Mouse (Mus musculus) frontal cortex, postnatal 25 days (tissue): ENCODE data around the gene Filip1l.

Source experiments
- DNase-seq, 2 experiments: peaks; one replicate each; pipeline ENCODE4 v3.0.0; 2022; ENCODE audit warnings: low spot score in 2 of 2

Gene Filip1l

GRCm38 (mm10) chr16:57352751-57353150 is at the start of gene Filip1l:
Gene Filip1l, plus strand, starts transcription at chr16:57353093.
- DNase-seq, result no peak

GRCm38 (mm10) chr16:57303716-57304115 is 49.2 kb upstream of the Filip1l start:
- DNase-seq, result no peak

GRCm38 (mm10) chr16:57305463-57305862 is 47.4 kb upstream of the Filip1l start:
- DNase-seq, result no peak

GRCm38 (mm10) chr16:57312130-57312529 is 40.8 kb upstream of the Filip1l start:
- DNase-seq, result no peak

GRCm38 (mm10) chr16:57313487-57313886 is 39.4 kb upstream of the Filip1l start:
- DNase-seq, result no peak

GRCm38 (mm10) chr16:57314236-57314635 is 38.7 kb upstream of the Filip1l start:
- DNase-seq, result no peak

GRCm38 (mm10) chr16:57315026-57315425 is 37.9 kb upstream of the Filip1l start:
- no peak for DNase-seq

GRCm38 (mm10) chr16:57317127-57317526 is 35.8 kb upstream of the Filip1l start:
- DNase-seq, result no peak

GRCm38 (mm10) chr16:57317882-57318636 is 34.8 kb upstream of the Filip1l start:
- DNase-seq, result no peak

GRCm38 (mm10) chr16:57318637-57319125 is 34.2 kb upstream of the Filip1l start:
- DNase-seq, result no peak

- no peak for DNase-seq
These were observed 33.4 kb upstream of the Filip1l start for GRCm38 (mm10) chr16:57319284-57320124.

GRCm38 (mm10) chr16:57326996-57327395 is 25.9 kb upstream of the Filip1l start:
- no peak for DNase-seq

- no peak for DNase-seq
These were observed 23.9 kb upstream of the Filip1l start for GRCm38 (mm10) chr16:57329028-57329427.

GRCm38 (mm10) chr16:57330111-57330510 is 22.8 kb upstream of the Filip1l start:
- no peak for DNase-seq

GRCm38 (mm10) chr16:57332301-57332700 is 20.6 kb upstream of the Filip1l start:
- no peak for DNase-seq

GRCm38 (mm10) chr16:57336770-57337423 is 16.0 kb upstream of the Filip1l start:
- no peak for DNase-seq

GRCm38 (mm10) chr16:57339765-57340612 is 12.9 kb upstream of the Filip1l start:
- no peak for DNase-seq

GRCm38 (mm10) chr16:57340613-57340898 is 12.3 kb upstream of the Filip1l start:
- DNase-seq, result no peak

- no peak for DNase-seq
These were observed 6.6 kb upstream of the Filip1l start for GRCm38 (mm10) chr16:57346258-57346657.

GRCm38 (mm10) chr16:57349039-57349438 is 3.9 kb upstream of the Filip1l start:
- DNase-seq, result no peak

- DNase-seq, result no peak
These were observed 3.2 kb upstream of the Filip1l start for GRCm38 (mm10) chr16:57349689-57350088.
